Mouse (Mus musculus) heart, embryonic 14.5 days (tissue): ENCODE measurements around the gene Ptgs1. TPM values are rescaled to one million over a fixed set of nuclear protein-coding genes. Genes with fewer than 3 reads are reported as not detected.

ENCODE experiments used
- polyA plus RNA-seq: library from polyadenylated mRNA; unstranded; fragments of >200 nt; fragmentation: Nextera tagmentation; extraction: Ambion mirVana; gene quantifications from 2 replicates; pipeline ENCODE4 v1.2.1, GENCODE M21; 2014

Gene Ptgs1
- polyA plus RNA-seq, 1 experiment from 2014 or later: 31.0 TPM

Other genes starting within 250 kb of the Ptgs1 start
- gene Ndufa8, start 181.0 kb upstream of the Ptgs1 start, polyA plus RNA-seq: 464 and 494 TPM in 2 replicates
- not detected in 2 replicates for gene Morn5, start 181.0 kb upstream of the Ptgs1 start, polyA plus RNA-seq
- 1.5 and 1.6 TPM in 2 replicates for gene Lhx6, start 125.0 kb upstream of the Ptgs1 start, polyA plus RNA-seq
- gene Mrrf, start 94.0 kb upstream of the Ptgs1 start, polyA plus RNA-seq: 42.7 and 45.1 TPM in 2 replicates
- gene Rbm18, start 93.7 kb upstream of the Ptgs1 start, polyA plus RNA-seq: 66.1 and 66.3 TPM in 2 replicates
- gene Olfr338, start 143.1 kb downstream of the Ptgs1 start, polyA plus RNA-seq: not detected in 2 replicates
- not detected in 2 replicates for gene Olfr339, start 188.5 kb downstream of the Ptgs1 start, polyA plus RNA-seq
- gene Olfr340, start 222.2 kb downstream of the Ptgs1 start, polyA plus RNA-seq: not detected in 2 replicates